Mouse (Mus musculus): Measurements from ENCODE around the gene Aox3.

DNA sequence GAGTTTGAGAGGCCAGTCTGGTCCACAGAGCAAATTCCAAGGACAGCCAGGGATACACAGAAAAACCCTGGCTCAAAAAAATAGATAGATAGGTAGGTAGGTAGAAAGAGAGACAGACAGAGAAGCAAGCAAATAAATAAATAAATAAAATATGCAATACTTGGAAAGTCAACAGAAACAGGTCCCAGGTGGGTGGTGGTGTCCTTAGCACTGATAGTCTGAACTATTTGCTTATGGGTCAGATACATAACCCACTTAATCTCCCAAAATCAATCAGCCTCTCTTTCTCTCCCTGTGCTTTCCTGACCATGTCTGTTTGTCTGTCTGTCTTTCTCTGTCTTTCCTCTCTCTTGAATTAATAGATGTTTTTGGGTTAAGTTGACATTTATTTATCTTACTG is 35.0 kb upstream of the Aox3 start:
- TF ChIP-seq CTCF (IDR thresholded peaks at IDR 0.05; ENCODE audit: extremely low read depth, insufficient read length, insufficient replicate concordance, low read depth, low read length) (no peak), POLR2A (IDR thresholded peaks at IDR 0.05; ENCODE audit: low read depth, low read length) (no peak)

Data from small intestine, adult 2 months (tissue).